Mouse (Mus musculus): ENCODE measurements around the gene Hnrnph2. TPM values are rescaled to one million over a fixed set of nuclear protein-coding genes. Genes with fewer than 3 reads are reported as not detected.
A peak's percentile ranks its signal among the peaks of the same experiment; 100 is the strongest.

Hnrnph2 gene
- 36.5 and 47.0 TPM in 2 replicates for total RNA-seq (2015; ENCODE audit: low replicate concordance)
- 76.8 and 92.0 TPM in 2 replicates for total RNA-seq (2017; ENCODE audit: low replicate concordance)

- ATAC-seq (replicated peaks; ENCODE audit: low FRiP score, poor library complexity, severe bottlenecking): peak; percentile 98
Observed at GRCm38 (mm10) chrX:134600659-134601379, at the start of gene Hnrnph2, which contains the start of gene Gla. TSS of gene Hnrnph2 (plus strand) at chrX:134601179. TSS of gene Gla (minus strand) at chrX:134601125.

GRCm38 (mm10) chrX:134553326-134553725, 47.7 kb upstream of the Hnrnph2 start:
- ATAC-seq (replicated peaks; ENCODE audit: low FRiP score, poor library complexity, severe bottlenecking): no peak

DNA sequence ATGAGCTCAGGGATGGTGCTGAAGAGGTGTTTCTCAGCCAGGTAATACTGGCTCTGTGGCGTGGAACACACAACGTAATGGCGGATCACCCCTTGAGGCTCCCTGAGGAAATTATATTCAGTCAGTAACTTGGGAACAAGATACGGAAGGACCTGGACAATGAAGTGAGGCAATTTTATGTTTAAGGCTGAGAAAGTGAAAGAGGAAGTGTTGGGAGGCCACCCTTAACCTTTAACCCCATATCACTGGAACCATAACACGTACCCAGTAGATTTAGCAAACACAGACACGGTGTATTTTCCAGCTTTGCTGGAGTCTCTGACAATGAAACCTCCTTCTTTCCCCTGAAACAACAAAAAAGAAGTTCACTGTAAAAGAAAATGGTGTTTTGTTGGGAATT, 46.6 kb upstream of the Hnrnph2 start:
- no peak for ATAC-seq (replicated peaks; ENCODE audit: low FRiP score, poor library complexity, severe bottlenecking)

- ATAC-seq (replicated peaks; ENCODE audit: low FRiP score, poor library complexity, severe bottlenecking): no peak
Observed at GRCm38 (mm10) chrX:134564326-134564725, 36.7 kb upstream of the Hnrnph2 start.

DNA sequence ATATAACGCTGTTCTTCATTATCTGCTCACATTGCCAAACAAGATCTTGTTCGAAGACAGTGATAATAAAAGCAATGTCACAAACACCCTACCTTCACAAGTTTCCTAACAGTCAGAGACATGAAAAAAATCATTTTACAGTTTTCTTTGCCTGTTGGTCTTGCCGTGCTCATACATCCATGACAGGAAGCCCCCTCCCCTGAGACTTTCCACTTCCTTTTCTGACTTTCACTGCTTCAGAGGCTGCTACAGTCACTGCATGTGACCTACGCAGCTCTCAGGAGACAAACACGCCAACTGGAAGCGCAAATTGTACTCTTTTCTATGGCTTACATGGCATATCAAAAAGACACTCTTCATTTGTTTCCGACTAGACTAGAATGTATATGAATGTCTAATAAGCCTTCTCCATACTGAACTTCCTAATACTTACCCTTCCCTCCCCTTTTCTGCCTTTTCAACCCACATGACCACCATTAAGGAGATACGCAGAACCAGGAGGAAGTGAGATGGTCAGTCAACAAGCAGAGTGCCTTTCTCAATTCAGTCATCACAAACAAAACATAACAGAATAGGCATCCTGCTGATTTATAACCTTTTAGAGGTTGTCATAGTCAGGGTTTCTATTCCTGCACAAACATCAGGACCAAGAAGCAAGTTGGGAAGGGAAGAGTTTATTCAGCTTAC, 34.3 kb upstream of the Hnrnph2 start:
- no peak for ATAC-seq (replicated peaks; ENCODE audit: low FRiP score, poor library complexity, severe bottlenecking)

DNA sequence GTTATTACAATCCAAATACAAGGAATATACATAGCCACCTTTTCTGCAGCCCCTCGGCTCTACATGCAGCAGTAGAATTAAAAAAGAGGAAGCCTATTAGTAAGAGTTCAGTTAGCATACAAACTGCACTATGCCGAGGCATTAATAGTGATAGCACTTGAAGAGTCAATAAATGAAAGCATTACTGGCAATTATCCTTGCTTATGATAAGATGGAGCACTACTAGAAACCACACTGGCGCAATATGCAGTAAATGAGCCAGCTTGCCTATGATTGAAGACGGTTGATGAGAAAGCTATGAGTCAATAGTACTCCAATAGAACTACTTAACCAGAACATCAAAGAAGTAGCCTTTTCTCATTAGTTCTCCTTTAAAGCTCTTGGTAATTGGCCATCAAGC, 23.1 kb upstream of the Hnrnph2 start:
- no peak for ATAC-seq (replicated peaks; ENCODE audit: low FRiP score, poor library complexity, severe bottlenecking)

DNA sequence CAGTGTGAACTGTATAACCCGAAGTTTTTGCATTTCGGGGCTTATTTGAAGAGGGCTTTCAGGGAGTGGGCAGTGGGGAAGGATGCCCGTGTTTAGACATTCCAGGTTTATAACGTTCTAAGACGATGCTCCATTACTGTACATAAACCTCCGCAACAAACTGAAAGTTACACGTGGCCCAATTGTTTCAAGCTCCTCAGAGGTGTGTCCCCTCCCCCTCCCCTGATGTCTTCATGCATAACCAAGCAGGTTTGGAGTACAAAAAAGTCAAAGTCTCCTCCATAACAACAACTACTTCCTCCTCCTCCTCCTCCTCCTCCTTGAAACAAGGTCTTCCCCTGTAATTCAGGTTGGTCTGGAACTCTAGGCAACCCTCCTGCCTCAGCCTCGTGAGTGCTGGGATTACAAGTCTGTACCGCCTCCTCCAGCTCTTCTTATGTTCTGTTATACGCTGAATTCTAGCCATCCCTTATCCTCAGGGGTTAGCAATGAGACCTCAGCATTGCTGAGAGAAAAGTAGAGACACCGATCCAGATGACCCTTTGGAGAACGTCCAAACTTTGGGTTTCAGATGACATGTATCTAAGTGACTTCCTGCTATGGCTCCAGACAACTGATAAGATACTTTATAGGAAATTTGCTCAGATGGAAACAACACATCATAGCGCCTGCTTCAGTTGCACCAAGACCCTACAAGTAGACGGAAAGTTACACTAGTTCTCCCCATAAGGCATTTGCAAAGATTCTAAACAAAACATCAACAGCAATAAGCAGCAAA, 20.3 kb upstream of the Hnrnph2 start:
- ATAC-seq (replicated peaks; ENCODE audit: low FRiP score, poor library complexity, severe bottlenecking): no peak

DNA sequence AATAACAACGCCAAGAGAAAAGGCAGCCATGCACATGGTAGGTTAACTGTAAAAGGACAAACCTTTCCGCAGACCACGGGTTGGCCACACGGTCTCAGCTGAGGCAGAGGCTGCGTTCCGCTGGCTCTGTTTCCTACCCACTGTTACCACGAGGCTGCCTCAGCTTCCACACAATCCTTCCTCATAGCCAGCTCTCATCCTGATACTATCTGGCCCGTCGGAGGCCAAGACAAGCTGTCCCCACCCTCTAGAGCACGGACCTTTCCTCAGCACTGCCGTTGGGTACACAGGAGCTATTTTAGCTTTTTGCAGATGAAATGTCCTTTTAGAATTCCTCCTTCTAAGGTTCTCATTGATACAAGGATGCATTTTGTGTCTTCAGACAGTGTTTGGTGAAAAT, 18.7 kb upstream of the Hnrnph2 start:
- ATAC-seq (replicated peaks; ENCODE audit: low FRiP score, poor library complexity, severe bottlenecking): no peak

GRCm38 (mm10) chrX:134582888-134583669, 17.9 kb upstream of the Hnrnph2 start, which contains the start of gene Btk:
TSS of gene Btk (minus strand) at chrX:134583570.
- ATAC-seq (replicated peaks; ENCODE audit: low FRiP score, poor library complexity, severe bottlenecking): no peak

GRCm38 (mm10) chrX:134585103-134586002, 15.6 kb upstream of the Hnrnph2 start, which contains the start of gene Rpl36a:
TSS of gene Rpl36a (plus strand) at chrX:134585654.
- peak; percentile 96 for ATAC-seq (replicated peaks; ENCODE audit: low FRiP score, poor library complexity, severe bottlenecking)

DNA sequence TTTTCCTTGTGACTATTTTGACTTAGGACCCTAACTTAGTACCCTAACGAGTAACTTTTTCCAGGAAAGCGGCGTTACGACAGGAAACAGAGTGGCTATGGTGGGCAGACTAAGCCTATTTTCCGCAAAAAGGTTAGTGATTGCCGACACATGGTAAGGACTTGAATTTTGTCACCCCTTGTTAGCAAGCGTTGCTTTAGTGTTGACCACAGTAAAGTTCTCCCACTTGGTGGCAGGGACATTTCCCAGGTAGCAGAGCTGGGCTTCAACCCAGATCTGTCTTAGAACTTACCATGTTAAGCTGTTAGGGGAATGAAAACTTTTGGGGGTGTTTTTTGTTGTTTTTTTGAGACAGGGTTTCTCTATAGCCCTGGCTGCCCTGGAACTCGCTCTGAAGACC, 14.5 kb upstream of the Hnrnph2 start:
- ATAC-seq (replicated peaks; ENCODE audit: low FRiP score, poor library complexity, severe bottlenecking): no peak

- no peak for ATAC-seq (replicated peaks; ENCODE audit: low FRiP score, poor library complexity, severe bottlenecking)
Observed at GRCm38 (mm10) chrX:134588261-134588660, 12.7 kb upstream of the Hnrnph2 start.

DNA sequence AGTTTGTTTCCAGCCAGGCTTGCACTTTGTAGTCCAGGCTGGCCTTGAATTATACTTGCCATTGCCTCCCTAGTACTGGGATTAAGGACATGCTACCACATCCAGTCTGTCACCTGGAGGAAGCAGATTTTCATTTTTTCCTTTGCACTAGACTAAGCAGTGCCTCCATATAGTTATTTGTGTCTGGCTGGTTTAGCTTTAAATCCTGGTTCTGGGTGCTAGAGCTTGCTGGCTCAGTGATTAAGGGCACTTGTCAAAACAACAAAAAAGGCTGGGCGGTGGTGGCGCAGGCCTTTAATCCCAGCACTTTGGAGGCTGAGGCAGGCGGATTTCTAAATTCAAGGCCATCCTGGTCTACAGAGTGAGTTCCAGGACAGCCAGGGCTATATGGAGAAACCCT, 12.0 kb upstream of the Hnrnph2 start:
- no peak for ATAC-seq (replicated peaks; ENCODE audit: low FRiP score, poor library complexity, severe bottlenecking)

DNA sequence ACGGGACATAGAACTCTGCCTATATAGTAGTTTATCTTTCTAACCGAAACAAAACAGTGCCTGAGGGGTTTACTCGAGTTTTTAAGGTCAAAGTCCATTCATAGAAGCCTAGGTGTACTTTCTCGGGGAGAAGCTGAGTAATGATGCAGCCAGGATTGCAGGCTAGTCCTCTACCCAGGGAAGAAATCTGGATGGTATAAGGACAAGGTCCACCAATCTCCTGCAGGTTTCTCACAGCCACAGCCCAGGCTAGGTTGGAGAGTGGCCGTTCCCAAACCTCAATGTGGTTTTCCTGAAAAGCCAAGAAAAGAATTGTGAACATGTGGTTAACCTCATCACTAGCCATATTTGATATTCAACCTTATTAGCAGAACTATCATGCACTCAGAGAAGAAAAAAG, 11.1 kb upstream of the Hnrnph2 start:
- no peak for ATAC-seq (replicated peaks; ENCODE audit: low FRiP score, poor library complexity, severe bottlenecking)

GRCm38 (mm10) chrX:134599922-134600565, 935 bp upstream of the Hnrnph2 start:
- ATAC-seq (replicated peaks; ENCODE audit: low FRiP score, poor library complexity, severe bottlenecking): peak; percentile 15

DNA sequence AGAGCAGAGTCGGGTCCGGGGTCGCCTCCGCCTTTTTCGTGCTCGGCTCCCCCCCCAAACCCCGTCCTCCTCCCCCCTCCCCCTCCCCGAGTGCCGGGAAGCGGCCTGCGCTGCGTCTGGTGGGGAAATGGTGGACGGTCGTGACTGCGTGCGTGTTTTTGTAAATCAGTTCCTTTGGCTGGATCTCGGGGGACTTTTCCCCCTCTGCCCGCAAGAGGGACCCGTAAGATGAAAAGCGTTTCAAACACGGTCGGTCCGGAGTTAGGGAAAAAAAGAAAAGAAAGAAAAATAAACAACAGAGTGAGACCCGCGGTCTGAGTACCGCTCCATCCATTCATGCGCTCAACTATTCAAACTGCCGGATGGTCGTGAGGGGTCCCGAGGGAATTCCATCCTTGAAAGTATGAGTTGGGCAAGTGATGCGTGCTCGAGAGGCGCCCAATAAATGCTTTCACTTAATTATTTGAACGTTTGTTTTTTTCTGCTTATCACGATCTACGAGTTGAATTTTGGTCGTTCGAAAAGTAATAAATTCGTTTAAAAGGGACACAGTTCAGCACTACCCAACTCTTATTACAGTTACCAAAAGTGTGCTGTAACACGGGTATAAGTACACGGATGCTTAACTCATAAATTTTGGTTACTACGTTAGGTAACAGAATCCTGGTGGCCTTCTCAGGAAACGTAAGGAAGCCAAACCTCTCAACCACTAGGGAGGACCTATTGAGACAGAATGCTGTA, 571 bp downstream of the Hnrnph2 start:
- peak; percentile 48 for ATAC-seq (replicated peaks; ENCODE audit: low FRiP score, poor library complexity, severe bottlenecking)

DNA sequence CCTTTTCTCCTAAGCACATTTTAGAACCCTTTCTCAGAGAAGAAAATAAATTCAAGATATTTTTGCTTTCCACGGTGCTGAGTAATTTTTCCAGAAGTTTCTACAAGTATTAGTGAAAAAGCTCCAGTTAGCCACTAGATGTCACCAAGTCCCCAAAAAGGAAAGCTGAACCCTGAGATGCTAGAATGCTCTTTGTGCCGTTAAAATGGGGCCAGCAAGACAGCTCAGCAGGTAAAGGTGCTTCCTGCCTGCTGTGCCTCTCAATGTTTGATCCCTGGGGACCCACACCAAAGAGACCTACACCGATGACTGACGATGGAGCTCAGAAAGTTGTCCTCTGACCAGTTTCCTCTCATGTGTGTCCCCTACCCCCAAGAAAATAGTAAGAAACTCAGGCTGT, 8.5 kb downstream of the Hnrnph2 start:
- 0 out of 2 replicates have a peak, but pooled peaks have one; percentile 48 for ATAC-seq (replicated peaks; ENCODE audit: low FRiP score, poor library complexity, severe bottlenecking)

Data from erythroblast, adult 5-6 weeks (primary cell).